Mouse (Mus musculus) hindbrain, embryonic 14.5 days (tissue): ENCODE measurements around the gene Mfrp. TPM values are rescaled to one million over a fixed set of nuclear protein-coding genes. Genes with fewer than 3 reads are reported as not detected.

ENCODE experiments used
- ATAC-seq: fragments of 200-750 bp; cut with Nextera tagmentation; 2 replicates; pipeline ENCODE4 v1.8.0; 2017; ENCODE audit warnings: moderate number of reproducible peaks, mild to moderate bottlenecking, moderate TSS enrichment, moderate library complexity; ENCODE audit not compliant: low FRiP score
- DNase-seq: peaks from one replicate; pipeline ENCODE4 v3.0.0-alpha.2; 2015; ENCODE audit warnings: low spot score
- H3K27ac ChIP-seq: fragments of 300-500 bp; sonication (generic); 2 replicates; pipeline ENCODE4 v1.5.1; 2014; ENCODE audit warnings: mild to moderate bottlenecking, moderate library complexity
- H3K27me3 ChIP-seq: fragments of 300-500 bp; sonication (generic); 2 replicates; pipeline ENCODE4 v1.6.1; 2014; ENCODE audit warnings: mild to moderate bottlenecking, low read length, mixed read lengths; ENCODE audit not compliant: control insufficient read depth, insufficient read depth
- H3K36me3 ChIP-seq: fragments of 300-500 bp; sonication (generic); replicated peaks from 2 replicates; pipeline ENCODE4 v1.6.1; 2014; ENCODE audit not compliant: control insufficient read depth, insufficient read depth
- H3K4me1 ChIP-seq: fragments of 300-500 bp; sonication (generic); replicated peaks from 2 replicates; pipeline ENCODE4 v1.6.1; 2014; ENCODE audit warnings: antibody characterized with exemption, low read length, mixed read lengths; ENCODE audit not compliant: control insufficient read depth, insufficient read depth
- H3K4me2 ChIP-seq: fragments of 300-500 bp; sonication (generic); replicated peaks from 2 replicates; pipeline ENCODE4 v1.6.1; 2014; ENCODE audit warnings: mild to moderate bottlenecking, moderate library complexity
- H3K4me3 ChIP-seq: fragments of 300-500 bp; sonication (generic); replicated peaks from 2 replicates; pipeline ENCODE4 v1.5.1; 2014; ENCODE audit warnings: mild to moderate bottlenecking, low read length
- H3K9ac ChIP-seq: fragments of 300-500 bp; sonication (generic); 2 replicates; pipeline ENCODE4 v1.6.1; 2014
- H3K9me3 ChIP-seq: fragments of 300-500 bp; sonication (generic); 2 replicates; pipeline ENCODE4 v1.6.1; 2016; ENCODE audit warnings: low read length; ENCODE audit not compliant: control insufficient read depth
- WGBS: fragments of 180-500 bp; shearing (Covaris S2); extraction: QIAGEN DNeasy Blood & Tissue Kit; methylation state at CpG from one replicate; pipeline ENCODE4 v1.1.7; 2014; 5-methylcytosine and 5-hydroxymethylcytosine counted together
- polyA plus RNA-seq: library from polyadenylated mRNA; unstranded; fragments of >200 nt; fragmentation: Nextera tagmentation; extraction: Ambion mirVana; gene quantifications from 2 replicates; pipeline ENCODE4 v1.2.1, GENCODE M21; 2014

The Mfrp gene
- polyA plus RNA-seq, 1 experiment from 2014 or later, result 0.41 TPM

DNA sequence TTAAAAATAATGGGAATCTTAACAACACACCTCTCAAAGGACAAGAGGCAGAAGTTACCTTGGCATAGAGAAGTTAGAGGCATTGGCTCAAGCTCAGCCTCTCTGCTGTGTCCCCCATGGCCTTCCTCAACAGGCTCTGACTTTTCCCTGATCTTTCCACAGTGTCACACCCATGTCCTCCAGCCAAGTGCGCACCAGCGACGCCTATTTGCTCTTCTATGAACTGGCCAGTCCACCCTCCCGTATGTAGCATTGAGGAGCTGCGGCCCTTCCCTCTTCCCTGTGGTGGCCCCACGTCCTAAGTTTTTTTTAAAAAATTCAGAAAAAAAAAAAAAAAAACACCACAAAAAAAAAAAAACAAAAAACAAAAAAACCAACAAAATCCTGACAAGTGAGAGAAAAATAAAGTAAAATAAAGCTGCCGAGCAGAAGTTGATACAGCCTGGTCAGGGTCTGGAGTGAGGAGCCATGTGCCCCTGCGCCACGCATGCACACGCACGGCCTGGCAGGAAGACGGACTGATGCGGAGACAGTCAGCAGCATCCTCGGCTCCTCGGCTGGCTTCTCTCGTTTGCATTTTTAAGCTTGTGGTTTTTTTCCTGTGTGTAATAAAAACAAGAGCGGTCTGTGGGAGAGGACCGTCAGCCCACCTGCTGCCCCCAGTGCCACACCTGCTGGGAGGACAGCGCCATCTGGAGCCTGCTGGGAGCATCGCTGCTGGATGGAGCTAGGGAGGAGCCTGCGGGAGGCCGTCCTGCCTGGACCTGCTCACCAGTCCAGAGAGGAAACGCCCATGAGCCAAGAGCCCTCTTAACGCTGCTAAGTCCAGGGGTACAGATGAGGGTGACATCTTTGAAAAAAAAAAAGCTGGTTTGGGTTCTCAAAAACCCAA is 7.7 kb upstream of the Mfrp start:
- H3K4me2 ChIP-seq, result peak overlapping the region; percentile 44
- H3K9me3 ChIP-seq, result no peaks in the 10 kb centered on the region
- 0 out of 2 replicates have a peak, but pooled peaks have one; percentile 47 for ATAC-seq
- H3K4me1 ChIP-seq, result peaks cover 5% of the 10 kb centered on the region
- no peak overlapping the region for H3K27ac ChIP-seq
- H3K4me3 ChIP-seq, result peak overlapping the region; percentile 17
- peak; percentile 69 for DNase-seq
- no peaks in the 10 kb centered on the region for H3K27me3 ChIP-seq
- 0 out of 2 replicates have a peak overlapping the region, but pooled peaks have one; percentile 28 for H3K9ac ChIP-seq
- peaks cover 9% of the 10 kb centered on the region; the same call in 1 of the 2 replicates for H3K36me3 ChIP-seq
- WGBS, result 31% methylated on average over 24 of the region's 24 CpGs

DNA sequence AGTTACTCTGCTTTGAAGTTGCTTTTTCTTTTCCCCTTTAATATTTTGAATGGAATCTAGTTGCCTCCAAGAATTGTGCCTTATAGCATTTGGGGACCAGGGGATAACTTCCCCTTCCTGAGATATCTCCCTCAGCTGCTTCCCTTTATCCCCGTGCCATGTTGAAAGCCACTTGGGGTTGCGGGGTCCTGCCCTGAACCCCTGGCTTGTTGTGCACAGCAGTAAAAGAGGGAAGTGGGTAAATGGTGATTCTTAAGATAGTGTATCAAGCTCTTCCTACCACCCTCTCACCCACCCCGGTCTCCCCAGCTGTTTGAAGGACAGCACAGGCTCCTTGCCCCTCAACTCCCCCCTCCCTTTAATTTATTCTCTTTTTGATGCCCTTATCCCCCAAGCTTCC is 6.8 kb upstream of the Mfrp start:
- Histone ChIP-seq H3K36me3 (peaks cover 9% of the 10 kb centered on the region; the same call in 1 of the 2 replicates), H3K27me3 (no peaks in the 10 kb centered on the region), H3K9ac (no peak overlapping the region), H3K4me3 (no peak overlapping the region), H3K4me2 (no peak overlapping the region), H3K9me3 (no peaks in the 10 kb centered on the region), H3K27ac (no peak overlapping the region), H3K4me1 (peaks cover 5% of the 10 kb centered on the region)
- 88% methylated on average over 3 of the region's 3 CpGs for WGBS
- DNase-seq (no peak), ATAC-seq (no peak)

DNA sequence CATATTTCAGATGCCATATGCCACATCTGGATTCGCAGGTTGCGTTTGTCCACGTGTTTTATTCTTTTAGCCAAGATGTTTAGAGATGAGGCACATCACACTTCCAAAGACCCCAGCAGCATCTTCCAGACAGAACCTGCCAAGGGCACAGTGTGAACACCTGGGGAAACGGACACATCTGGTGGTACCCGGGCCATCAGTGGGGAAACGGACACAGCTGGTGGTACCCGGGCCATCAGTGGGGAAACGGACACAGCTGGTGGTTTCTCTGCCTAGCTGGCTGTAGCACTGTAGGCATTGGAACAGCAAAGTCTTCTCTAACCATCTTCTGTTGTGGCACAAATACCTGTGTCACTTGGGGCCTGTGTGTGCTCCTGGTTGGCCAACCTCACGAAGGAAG is 5.7 kb upstream of the Mfrp start:
- no peak overlapping the region for H3K27ac ChIP-seq
- no peak overlapping the region for H3K4me3 ChIP-seq
- H3K4me2 ChIP-seq, result no peak overlapping the region
- peaks cover 9% of the 10 kb centered on the region; the same call in 1 of the 2 replicates for H3K36me3 ChIP-seq
- DNase-seq (no peak), ATAC-seq (no peak)
- no peaks in the 10 kb centered on the region for H3K9me3 ChIP-seq
- H3K4me1 ChIP-seq, result peaks cover 5% of the 10 kb centered on the region
- 88% methylated on average over 9 of the region's 9 CpGs for WGBS
- no peak overlapping the region for H3K9ac ChIP-seq
- no peaks in the 10 kb centered on the region for H3K27me3 ChIP-seq

DNA sequence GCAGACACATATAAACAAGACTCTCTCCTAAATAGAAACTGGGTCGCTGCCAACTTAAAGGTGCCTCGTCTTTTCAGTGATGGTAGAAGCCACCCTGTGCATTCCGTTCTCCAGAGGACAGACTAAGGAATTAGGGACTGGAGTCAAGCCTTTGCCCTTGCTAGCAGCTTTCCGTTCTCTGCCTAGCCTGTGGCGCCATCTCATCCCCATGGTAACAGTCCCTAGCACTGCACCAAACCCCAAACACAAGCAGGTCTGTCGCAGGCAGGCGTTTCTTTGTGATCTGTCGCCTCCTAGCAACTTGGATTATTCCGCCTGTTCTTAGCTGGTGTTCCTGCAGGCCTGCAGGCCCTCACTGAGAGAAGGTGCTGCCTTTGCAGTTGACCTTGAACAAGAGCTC is 5.0 kb upstream of the Mfrp start:
- ATAC-seq, result peak; percentile 59; the same call in 1 of the 2 replicates

DNA sequence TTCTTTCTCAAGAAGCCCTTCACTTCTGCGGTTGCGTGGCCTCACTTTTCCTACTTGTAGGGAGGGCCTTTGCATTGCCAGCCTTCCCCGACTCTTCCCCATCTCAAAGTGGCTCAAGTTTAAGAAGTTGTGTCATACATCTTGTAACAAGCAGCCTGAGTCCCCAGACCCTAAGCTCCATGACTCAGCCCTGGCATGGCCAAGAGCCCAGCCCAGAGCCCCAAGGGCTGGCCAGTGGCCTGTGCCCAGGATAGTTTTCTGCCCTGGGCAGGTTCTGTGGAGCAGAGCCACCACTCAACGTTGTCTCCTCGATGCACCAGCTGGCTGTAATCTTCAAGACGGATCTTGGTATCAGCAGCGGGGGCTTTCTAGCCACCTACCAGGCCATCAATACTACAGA is 3.4 kb downstream of the Mfrp start:
- no peak overlapping the region for H3K4me2 ChIP-seq
- ATAC-seq (no peak), DNase-seq (no peak)
- H3K4me3 ChIP-seq, result no peak overlapping the region
- H3K36me3 ChIP-seq, result no peaks in the 10 kb centered on the region
- no peaks in the 10 kb centered on the region for H3K27me3 ChIP-seq
- H3K9ac ChIP-seq, result no peak overlapping the region
- 92% methylated on average over 7 of the region's 7 CpGs for WGBS
- peaks cover 22% of the 10 kb centered on the region for H3K4me1 ChIP-seq
- no peak overlapping the region for H3K27ac ChIP-seq
- no peaks in the 10 kb centered on the region for H3K9me3 ChIP-seq

More for the DNA sequence above, 5.0 kb upstream of the Mfrp start:
- no peak for DNase-seq
- Histone ChIP-seq H3K4me3 (no peak overlapping the region), H3K27me3 (no peaks in the 10 kb centered on the region), H3K9me3 (no peaks in the 10 kb centered on the region), H3K27ac (peak overlapping the region; percentile 68; the same call in 1 of the 2 replicates), H3K4me2 (no peak overlapping the region), H3K4me1 (peaks cover 5% of the 10 kb centered on the region), H3K9ac (no peak overlapping the region), H3K36me3 (peaks cover 5% of the 10 kb centered on the region; the same call in 1 of the 2 replicates)
- WGBS, result 20% methylated on average over 9 of the region's 9 CpGs

GRCm38 (mm10) chr9:44105781-44106180 is 4.3 kb downstream of the Mfrp start:
- H3K4me1 ChIP-seq, result peaks cover 22% of the 10 kb centered on the region
- no peaks in the 10 kb centered on the region for H3K27me3 ChIP-seq
- no peak overlapping the region for H3K4me2 ChIP-seq
- no peaks in the 10 kb centered on the region for H3K36me3 ChIP-seq
- no peak overlapping the region for H3K4me3 ChIP-seq
- H3K27ac ChIP-seq, result no peak overlapping the region
- DNase-seq, result no peak
- WGBS, result 89% methylated on average over 10 of the region's 10 CpGs
- H3K9ac ChIP-seq, result no peak overlapping the region
- no peaks in the 10 kb centered on the region for H3K9me3 ChIP-seq
- no peak for ATAC-seq

GRCm38 (mm10) chr9:44106182-44106581 is 4.7 kb downstream of the Mfrp start:
- no peaks in the 10 kb centered on the region for H3K27me3 ChIP-seq
- H3K4me3 ChIP-seq, result no peak overlapping the region
- ATAC-seq (no peak), DNase-seq (no peak)
- no peaks in the 10 kb centered on the region for H3K36me3 ChIP-seq
- WGBS, result 90% methylated on average over 7 of the region's 7 CpGs
- no peak overlapping the region for H3K9ac ChIP-seq
- 0 out of 2 replicates have a peak overlapping the region, but pooled peaks have one; percentile 34 for H3K27ac ChIP-seq
- peaks cover 22% of the 10 kb centered on the region for H3K4me1 ChIP-seq
- H3K9me3 ChIP-seq, result no peaks in the 10 kb centered on the region
- H3K4me2 ChIP-seq, result no peak overlapping the region

- H3K36me3 ChIP-seq, result no peaks in the 10 kb centered on the region
- peaks cover 22% of the 10 kb centered on the region for H3K4me1 ChIP-seq
- DNase-seq (no peak), ATAC-seq (no peak)
- 76% methylated on average over 4 of the region's 4 CpGs for WGBS
- H3K9me3 ChIP-seq, result no peaks in the 10 kb centered on the region
- H3K9ac ChIP-seq, result no peak overlapping the region
- H3K4me3 ChIP-seq, result no peak overlapping the region
- no peak overlapping the region for H3K4me2 ChIP-seq
- peak overlapping the region; percentile 34 for H3K27ac ChIP-seq
- H3K27me3 ChIP-seq, result no peaks in the 10 kb centered on the region
Measured at GRCm38 (mm10) chr9:44106596-44106995, 5.1 kb downstream of the Mfrp start.

- H3K4me1 ChIP-seq, result peaks cover 22% of the 10 kb centered on the region
- H3K36me3 ChIP-seq, result no peaks in the 10 kb centered on the region
- peak within 1 kb of the TSS; percentile 34 for H3K27ac ChIP-seq
- DNase-seq (no peak), ATAC-seq (peak; percentile 76)
- H3K4me2 ChIP-seq, result peak within 1 kb of the TSS; percentile 27
- WGBS, result 34% methylated on average over 8 of the region's 8 CpGs
- no peaks in the 10 kb centered on the region for H3K9me3 ChIP-seq
- no peaks in the 10 kb centered on the region for H3K27me3 ChIP-seq
- peak within 1 kb of the TSS; percentile 42; the same call in 1 of the 2 replicates for H3K9ac ChIP-seq
- no peak within 1 kb of the TSS for H3K4me3 ChIP-seq
Measured at GRCm38 (mm10) chr9:44107110-44107509, 5.6 kb downstream of the Mfrp start, which contains the start of gene C1qtnf5. Gene C1qtnf5, plus strand, starts transcription at chr9:44107245.
